Mouse (Mus musculus) gastrocnemius, postnatal 25 days (tissue): ENCODE results near the gene Snx10. TPM values are rescaled to one million over a fixed set of nuclear protein-coding genes. Genes with fewer than 3 reads are reported as not detected.

Source experiments
- microRNA-seq, 2 experiments: library from miRNA; unstranded; fragments of <30 nt; microRNA quantifications; one replicate each; pipeline ENCODE4 v1.2.0; 2021; ENCODE audit warnings: borderline replicate concordance in 2 of 2
- total RNA-seq, 2 experiments: library from RNA; stranded (reverse); gene quantifications; 1 replicate in 1 of 2; 2 replicates in 1 of 2; pipeline ENCODE4 v1.2.3; 2021

The Snx10 gene
- total RNA-seq, 2 experiments from 2014 or later: 3.8 TPM

Small RNA genes lying within 50 kb of the gene (microRNA-seq; reads per million reads assigned to microRNA genes)
- 0 reads per million in 2 experiments for gene Gm22914

Other genes with a start within 250 kb of the Snx10 start
- gene Nfe2l3, start 91.2 kb upstream of the Snx10 start, total RNA-seq: not detected
- gene Hnrnpa2b1, start 54.0 kb upstream of the Snx10 start, total RNA-seq: 100 to 1,000 TPM; 301 to 314 TPM
- 10 to 100 TPM; 40.1 to 41.7 TPM for gene Cbx3, start 53.5 kb upstream of the Snx10 start, total RNA-seq